Mouse (Mus musculus): ENCODE measurements around the gene Ranbp3l. TPM values are rescaled to one million over a fixed set of nuclear protein-coding genes. Genes with fewer than 3 reads are reported as not detected.
A peak's percentile ranks its signal among the peaks of the same experiment; 100 is the strongest.

Gene Ranbp3l
- polyA plus RNA-seq (2015; fragmentation: Nextera tagmentation; extraction: Ambion mirVana), result 7.6 and 7.9 TPM in 2 replicates

DNA sequence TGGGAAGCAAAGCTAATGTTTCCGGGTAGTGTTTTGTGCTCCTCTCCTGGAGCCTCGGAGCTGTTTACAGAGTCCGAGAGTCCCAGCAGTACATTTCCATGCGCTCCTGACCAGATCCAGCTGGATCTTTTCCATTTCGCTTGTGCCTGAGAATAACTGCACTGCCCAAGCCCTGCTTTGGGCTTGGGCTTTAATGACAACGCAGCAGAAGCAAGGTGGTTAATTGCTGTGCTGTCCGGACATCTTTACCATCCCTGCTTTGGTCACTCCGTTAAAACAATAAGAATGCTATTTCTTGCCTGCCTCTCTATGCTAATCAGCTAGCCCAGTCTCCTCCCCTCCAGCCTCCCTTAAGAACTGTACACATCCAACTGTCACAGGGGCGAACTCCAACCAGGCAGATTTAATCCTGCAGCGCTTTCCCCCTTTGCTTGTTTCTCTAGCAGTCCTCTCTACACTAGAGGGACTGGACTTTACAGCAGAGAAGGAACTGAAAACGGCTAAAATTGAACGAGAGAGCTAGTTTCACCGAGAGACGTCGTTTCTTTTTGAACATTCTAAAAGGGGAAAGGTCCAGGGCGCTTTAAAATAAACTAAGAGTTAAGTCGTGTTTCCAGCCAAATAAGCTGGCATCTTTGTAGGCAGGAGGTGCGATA is at the start of gene Ranbp3l:
Gene Ranbp3l (plus strand): TSS at position 377 of the 656 bp plus-strand sequence.
- Histone ChIP-seq H3K36me3 (no peaks in the 10 kb centered on the region), H3K27ac (replicated peaks) (no peak within 1 kb of the TSS), H3K4me3 (no peak within 1 kb of the TSS), H3K9me3 (no peaks in the 10 kb centered on the region), H3K9ac (no peak within 1 kb of the TSS), H3K4me1 (replicated peaks) (no peaks in the 10 kb centered on the region), H3K4me2 (peak within 1 kb of the TSS; percentile 33), H3K27me3 (no peaks in the 10 kb centered on the region)
- 68% methylated on average over 18 of the region's 18 CpGs for WGBS
- no peak for ATAC-seq (ENCODE audit: low read depth)

DNA sequence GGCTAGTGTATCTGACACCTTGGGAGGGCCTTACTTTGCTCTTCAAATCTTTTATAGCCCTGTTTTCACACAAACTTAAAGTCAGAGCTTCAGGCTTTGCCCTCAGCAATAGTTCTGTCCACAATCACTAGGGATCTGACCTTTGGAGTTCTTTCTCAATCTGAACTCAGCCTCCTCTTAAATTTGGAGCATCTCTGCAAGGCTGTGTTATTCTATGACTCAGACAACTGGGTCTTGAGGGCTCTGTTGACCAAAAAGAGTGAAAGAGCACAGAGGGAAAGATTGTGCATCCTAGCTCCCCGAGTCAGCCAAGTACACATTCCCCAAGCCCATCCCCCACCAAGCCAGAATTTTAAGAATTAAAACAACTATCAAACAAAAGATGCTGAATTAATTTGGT is 37.7 kb upstream of the Ranbp3l start:
- Histone ChIP-seq H3K9me3 (no peaks in the 10 kb centered on the region), H3K27ac (replicated peaks) (no peak overlapping the region), H3K27me3 (no peaks in the 10 kb centered on the region), H3K36me3 (no peaks in the 10 kb centered on the region), H3K4me1 (replicated peaks) (no peaks in the 10 kb centered on the region), H3K4me2 (no peak overlapping the region), H3K4me3 (no peak overlapping the region), H3K9ac (no peak overlapping the region)
- no peak for ATAC-seq (ENCODE audit: low read depth)
- 93% methylated on average over 1 of the region's 1 CpGs for WGBS

DNA sequence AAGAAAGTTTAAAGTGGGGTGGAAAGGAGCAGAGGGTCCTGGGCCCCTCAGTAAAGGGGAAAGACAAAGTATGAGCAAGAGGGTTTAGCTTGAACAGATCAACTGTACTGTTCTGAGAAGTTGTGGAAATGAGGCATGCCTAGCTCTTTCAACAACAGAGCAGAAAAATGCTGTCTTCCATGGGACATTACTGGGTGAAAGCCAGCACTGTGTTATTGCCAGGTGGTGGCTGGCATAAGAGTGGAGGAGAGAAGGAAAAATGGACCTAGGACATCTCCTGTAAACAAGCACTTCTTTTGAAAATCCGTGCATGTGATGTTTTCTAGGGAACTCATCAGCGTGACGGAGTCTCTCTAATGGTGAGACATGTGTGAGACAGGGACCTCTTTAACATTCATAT is 30.8 kb upstream of the Ranbp3l start:
- 84% methylated on average over 3 of the region's 3 CpGs for WGBS
- no peak for ATAC-seq (ENCODE audit: low read depth)
- H3K27ac ChIP-seq (replicated peaks), result no peak overlapping the region
- H3K4me1 ChIP-seq (replicated peaks), result no peaks in the 10 kb centered on the region
- no peak overlapping the region for H3K9ac ChIP-seq
- H3K4me2 ChIP-seq, result no peak overlapping the region
- no peaks in the 10 kb centered on the region for H3K36me3 ChIP-seq
- H3K9me3 ChIP-seq, result no peaks in the 10 kb centered on the region
- no peak overlapping the region for H3K4me3 ChIP-seq
- H3K27me3 ChIP-seq, result no peaks in the 10 kb centered on the region

DNA sequence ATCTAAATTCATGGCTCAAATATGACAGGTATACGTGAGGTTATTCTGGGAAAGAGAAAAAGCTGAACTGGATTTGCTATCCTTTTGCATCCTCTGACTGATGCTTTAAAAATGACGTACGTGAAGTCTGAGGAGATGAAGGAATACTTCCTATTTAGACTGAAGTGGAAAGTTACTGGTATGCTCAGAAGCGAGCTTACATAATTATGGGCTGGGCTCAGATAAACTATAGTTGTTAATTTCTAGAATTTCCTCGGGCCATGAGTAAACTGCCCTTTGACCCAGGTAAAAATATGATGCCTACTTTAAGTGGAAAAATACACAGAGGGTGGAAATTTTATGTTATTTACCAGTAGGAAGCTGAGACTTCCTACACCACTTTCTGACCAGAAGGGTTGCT is 26.9 kb upstream of the Ranbp3l start:
- no peak for ATAC-seq (ENCODE audit: low read depth)
- H3K4me3 ChIP-seq, result no peak overlapping the region
- no peak overlapping the region for H3K9ac ChIP-seq
- no peaks in the 10 kb centered on the region for H3K4me1 ChIP-seq (replicated peaks)
- no peaks in the 10 kb centered on the region for H3K27me3 ChIP-seq
- 89% methylated on average over 5 of the region's 5 CpGs for WGBS
- H3K9me3 ChIP-seq, result no peaks in the 10 kb centered on the region
- H3K4me2 ChIP-seq, result no peak overlapping the region
- no peak overlapping the region for H3K27ac ChIP-seq (replicated peaks)
- H3K36me3 ChIP-seq, result no peaks in the 10 kb centered on the region

DNA sequence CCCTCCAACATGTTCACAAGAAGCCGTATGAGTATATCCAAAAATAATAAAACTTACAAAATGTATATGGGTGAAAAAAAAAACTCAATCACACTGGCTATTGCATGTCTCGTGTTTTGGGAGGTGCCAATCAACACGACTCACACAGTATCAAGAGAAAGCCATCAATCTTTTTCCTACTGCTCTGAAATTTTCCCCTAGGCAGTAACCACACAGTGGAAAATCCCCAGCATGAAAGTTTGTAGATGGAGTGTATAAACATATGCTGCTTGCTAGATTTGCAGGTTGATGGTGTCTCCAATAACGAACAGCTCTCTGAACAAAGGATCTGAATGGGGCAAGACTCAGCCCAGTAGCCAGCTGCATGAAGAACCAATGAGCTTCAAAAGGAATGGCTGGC is 16.9 kb upstream of the Ranbp3l start:
- H3K4me3 ChIP-seq, result no peak overlapping the region
- H3K4me1 ChIP-seq (replicated peaks), result no peaks in the 10 kb centered on the region
- H3K27ac ChIP-seq (replicated peaks), result no peak overlapping the region
- no peaks in the 10 kb centered on the region for H3K9me3 ChIP-seq
- no peaks in the 10 kb centered on the region for H3K36me3 ChIP-seq
- H3K4me2 ChIP-seq, result no peak overlapping the region
- no peaks in the 10 kb centered on the region for H3K27me3 ChIP-seq
- WGBS, result 78% methylated on average over 4 of the region's 4 CpGs
- no peak overlapping the region for H3K9ac ChIP-seq
- no peak for ATAC-seq (ENCODE audit: low read depth)

DNA sequence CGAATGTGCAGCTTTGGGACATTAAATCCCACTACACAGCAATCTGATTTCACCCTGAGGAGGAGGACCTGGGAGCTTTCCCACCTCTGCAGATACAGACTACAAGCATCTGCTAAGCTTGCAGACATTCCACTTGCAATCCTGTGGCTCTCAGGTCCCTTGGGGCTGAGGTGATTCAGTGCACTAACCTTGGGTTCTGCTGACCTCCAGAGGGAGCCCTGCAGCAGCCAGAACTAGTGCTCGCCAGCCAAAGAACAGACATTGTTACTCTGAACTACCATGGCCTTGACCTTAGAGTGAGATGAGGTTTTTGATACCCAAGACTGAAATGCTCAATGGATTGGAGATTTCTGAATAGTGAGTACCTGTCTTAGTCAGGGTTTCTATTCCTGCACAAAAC is 4.4 kb upstream of the Ranbp3l start:
- Histone ChIP-seq H3K27me3 (no peaks in the 10 kb centered on the region), H3K27ac (replicated peaks) (no peak overlapping the region), H3K36me3 (no peaks in the 10 kb centered on the region), H3K4me2 (no peak overlapping the region), H3K4me3 (no peak overlapping the region), H3K9ac (no peak overlapping the region), H3K9me3 (no peaks in the 10 kb centered on the region), H3K4me1 (replicated peaks) (no peaks in the 10 kb centered on the region)
- 67% methylated on average over 2 of the region's 2 CpGs for WGBS
- ATAC-seq (ENCODE audit: low read depth), result no peak

DNA sequence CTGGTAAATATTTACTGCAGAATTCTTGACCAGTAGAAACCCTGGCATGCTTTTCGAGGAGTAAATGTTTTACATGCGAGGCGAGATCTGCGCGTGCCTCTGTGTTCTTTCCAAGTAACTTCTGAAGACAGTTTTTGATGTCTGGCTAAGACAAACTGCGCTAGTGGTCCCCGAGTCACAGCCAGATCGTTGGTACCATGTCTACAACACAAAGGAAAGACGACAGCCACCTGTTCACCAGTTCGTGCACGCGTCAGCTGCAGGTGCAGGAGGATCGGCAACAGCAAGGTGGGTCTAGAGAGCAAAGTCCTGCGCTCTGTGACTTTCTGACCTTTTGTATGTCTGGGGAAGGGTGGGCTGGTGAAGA is 463 bp downstream of the Ranbp3l start:
- WGBS, result 87% methylated on average over 14 of the region's 14 CpGs
- no peaks in the 10 kb centered on the region for H3K9me3 ChIP-seq
- no peaks in the 10 kb centered on the region for H3K27me3 ChIP-seq
- H3K36me3 ChIP-seq, result no peaks in the 10 kb centered on the region
- H3K4me1 ChIP-seq (replicated peaks), result no peaks in the 10 kb centered on the region
- H3K9ac ChIP-seq, result no peak overlapping the region
- no peak for ATAC-seq (ENCODE audit: low read depth)
- no peak overlapping the region for H3K27ac ChIP-seq (replicated peaks)
- peak overlapping the region; percentile 33; the same call in 1 of the 2 replicates for H3K4me2 ChIP-seq
- H3K4me3 ChIP-seq, result no peak overlapping the region

DNA sequence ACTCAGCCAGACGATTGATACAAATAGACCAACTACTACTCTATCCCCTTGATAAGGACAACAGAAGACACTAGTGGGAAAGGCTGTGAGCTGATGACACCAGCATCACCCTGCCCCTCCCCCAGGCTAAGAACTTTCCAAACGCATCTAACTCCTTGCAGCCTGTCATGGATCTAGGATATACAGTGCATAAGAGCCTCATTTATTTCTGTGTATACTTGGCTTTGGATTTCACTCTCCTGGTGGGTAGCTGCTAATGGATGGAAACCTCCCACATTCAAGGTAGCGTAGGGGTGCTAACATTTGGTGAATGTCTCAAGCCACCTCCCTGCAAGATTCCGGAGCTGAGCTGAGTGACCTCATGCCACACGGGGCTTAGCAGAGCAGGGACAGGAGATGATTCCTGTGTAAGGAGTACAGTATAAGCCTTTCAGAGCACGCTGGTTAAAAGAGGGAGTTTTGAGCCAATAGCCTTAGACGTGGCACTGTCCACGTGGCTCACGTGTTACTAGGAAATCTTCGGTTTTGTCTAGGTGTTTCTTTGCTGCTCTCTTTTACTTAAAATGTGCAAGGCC is 1.4 kb downstream of the Ranbp3l start:
- Histone ChIP-seq H3K27me3 (no peaks in the 10 kb centered on the region), H3K27ac (replicated peaks) (no peak overlapping the region), H3K4me1 (replicated peaks) (no peaks in the 10 kb centered on the region), H3K4me2 (no peak overlapping the region), H3K9ac (no peak overlapping the region), H3K4me3 (no peak overlapping the region), H3K9me3 (no peaks in the 10 kb centered on the region), H3K36me3 (no peaks in the 10 kb centered on the region)
- ATAC-seq (ENCODE audit: low read depth), result no peak
- 88% methylated on average over 10 of the region's 10 CpGs for WGBS

DNA sequence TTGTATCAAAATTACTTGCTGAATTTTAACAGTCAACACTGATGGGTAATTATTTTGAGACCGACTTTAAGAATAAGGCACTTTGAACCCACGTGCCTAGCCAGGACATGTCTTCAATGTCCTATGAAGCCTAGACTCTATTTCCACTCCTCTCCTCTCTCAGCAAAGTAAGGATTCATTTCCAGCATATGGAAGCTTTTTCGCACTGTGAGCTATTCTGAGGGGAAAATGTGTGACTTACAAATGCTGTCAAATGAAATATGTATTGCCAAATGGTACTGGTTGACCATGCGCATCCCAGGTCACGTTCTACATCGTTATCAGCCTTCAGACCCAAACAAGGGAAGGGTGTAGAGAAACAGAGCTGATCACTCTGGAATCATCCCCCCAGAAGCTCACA is 23.5 kb downstream of the Ranbp3l start:
- no peak overlapping the region for H3K4me2 ChIP-seq
- H3K27me3 ChIP-seq, result no peaks in the 10 kb centered on the region
- whole genome bisulfite sequencing, result 92% methylated on average over 6 of the region's 6 CpGs
- no peak overlapping the region for H3K27ac ChIP-seq (replicated peaks)
- H3K9ac ChIP-seq, result no peak overlapping the region
- no peak overlapping the region for H3K4me3 ChIP-seq
- no peaks in the 10 kb centered on the region for H3K36me3 ChIP-seq
- no peaks in the 10 kb centered on the region for H3K9me3 ChIP-seq
- ATAC-seq (ENCODE audit: low read depth), result no peak
- no peaks in the 10 kb centered on the region; the same call in 1 of the 2 replicates for H3K4me1 ChIP-seq (replicated peaks)

DNA sequence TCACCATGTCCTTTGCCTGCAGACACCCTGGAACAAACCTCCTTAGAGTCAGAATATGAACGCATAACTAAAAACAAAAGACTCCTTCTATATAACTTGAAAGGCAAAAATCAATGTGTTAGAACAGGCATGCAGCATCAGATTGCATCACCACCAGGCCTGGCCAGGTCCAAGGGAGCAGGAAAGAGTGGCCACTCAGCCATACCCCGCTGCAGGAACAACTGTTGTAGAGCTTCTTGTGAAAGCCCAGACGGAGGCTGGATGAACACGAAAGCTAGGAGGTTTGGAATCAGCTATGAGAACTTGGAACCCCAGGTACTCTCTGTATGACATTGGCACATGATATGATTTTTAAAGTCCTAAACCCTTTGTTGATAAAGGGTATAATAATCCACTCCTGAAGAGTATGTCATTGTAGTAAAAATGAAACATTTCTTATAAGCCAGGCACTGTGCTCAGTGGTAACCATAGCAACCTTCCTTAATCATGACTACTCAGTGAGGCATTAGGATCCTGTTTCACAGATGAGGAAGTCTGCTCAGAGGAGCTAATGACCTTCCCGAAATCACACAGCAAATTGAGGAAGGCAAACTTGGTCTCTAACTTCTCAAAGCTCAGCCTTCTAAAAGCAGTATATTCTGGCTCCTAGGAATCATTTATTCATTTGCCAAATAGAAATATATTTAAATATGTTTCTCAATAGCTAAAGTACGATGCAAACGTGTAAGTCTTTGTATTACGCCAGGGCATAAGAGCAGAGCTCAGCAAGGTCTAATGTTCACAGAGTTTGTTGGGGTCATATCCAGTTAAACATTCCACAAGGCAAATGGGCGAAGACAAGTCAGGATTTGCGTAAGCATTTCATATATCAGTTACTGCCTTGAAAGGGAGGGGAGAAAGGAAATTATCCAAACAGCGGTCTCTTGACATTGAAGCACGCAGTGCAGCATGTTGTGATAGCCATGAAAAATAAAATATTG is 24.4 kb downstream of the Ranbp3l start:
- no peaks in the 10 kb centered on the region for H3K36me3 ChIP-seq
- H3K9ac ChIP-seq, result no peak overlapping the region
- no peak overlapping the region for H3K27ac ChIP-seq (replicated peaks)
- WGBS, result 84% methylated on average over 12 of the region's 12 CpGs
- no peak for ATAC-seq (ENCODE audit: low read depth)
- H3K4me2 ChIP-seq, result no peak overlapping the region
- H3K4me3 ChIP-seq, result no peak overlapping the region
- no peaks in the 10 kb centered on the region; the same call in 1 of the 2 replicates for H3K4me1 ChIP-seq (replicated peaks)
- H3K9me3 ChIP-seq, result no peaks in the 10 kb centered on the region
- no peaks in the 10 kb centered on the region for H3K27me3 ChIP-seq

DNA sequence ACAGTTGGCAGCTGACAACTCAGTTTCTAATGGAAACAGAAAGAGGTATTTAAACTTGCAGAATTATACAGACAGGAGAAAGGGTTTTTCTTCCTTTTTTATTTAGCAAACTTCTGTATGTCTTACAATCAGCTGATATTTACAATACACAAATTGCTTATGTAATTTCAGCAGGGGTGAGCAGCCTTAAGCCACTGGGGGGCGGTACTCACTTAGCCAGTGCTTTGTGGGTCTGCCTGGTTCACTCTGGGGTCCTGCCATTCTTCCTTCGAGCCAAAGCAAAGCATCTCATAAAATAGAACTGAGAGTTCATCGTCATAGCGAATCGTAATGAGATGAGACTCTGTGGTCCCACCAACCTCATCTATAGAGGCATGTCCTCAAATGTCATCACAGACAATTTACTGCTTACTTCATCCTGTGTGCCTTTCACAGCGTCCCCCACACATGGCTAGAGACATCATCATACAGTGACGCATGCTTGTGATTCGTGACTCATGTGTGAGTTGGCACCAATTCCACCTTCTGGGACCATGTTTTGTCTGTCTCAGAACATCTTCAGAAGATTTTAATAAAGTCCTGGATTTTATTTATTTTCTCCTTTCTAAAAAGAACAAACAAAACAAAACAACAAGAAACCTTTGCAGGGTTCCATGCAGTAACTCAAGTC is 27.0 kb downstream of the Ranbp3l start:
- H3K4me3 ChIP-seq, result no peak overlapping the region
- no peak overlapping the region for H3K4me2 ChIP-seq
- H3K36me3 ChIP-seq, result no peaks in the 10 kb centered on the region
- H3K9me3 ChIP-seq, result no peaks in the 10 kb centered on the region
- WGBS, result 71% methylated on average over 8 of the region's 8 CpGs
- H3K27me3 ChIP-seq, result no peaks in the 10 kb centered on the region
- H3K27ac ChIP-seq (replicated peaks), result no peak overlapping the region
- no peak for ATAC-seq (ENCODE audit: low read depth)
- H3K4me1 ChIP-seq (replicated peaks), result no peaks in the 10 kb centered on the region; the same call in 1 of the 2 replicates
- no peak overlapping the region for H3K9ac ChIP-seq

DNA sequence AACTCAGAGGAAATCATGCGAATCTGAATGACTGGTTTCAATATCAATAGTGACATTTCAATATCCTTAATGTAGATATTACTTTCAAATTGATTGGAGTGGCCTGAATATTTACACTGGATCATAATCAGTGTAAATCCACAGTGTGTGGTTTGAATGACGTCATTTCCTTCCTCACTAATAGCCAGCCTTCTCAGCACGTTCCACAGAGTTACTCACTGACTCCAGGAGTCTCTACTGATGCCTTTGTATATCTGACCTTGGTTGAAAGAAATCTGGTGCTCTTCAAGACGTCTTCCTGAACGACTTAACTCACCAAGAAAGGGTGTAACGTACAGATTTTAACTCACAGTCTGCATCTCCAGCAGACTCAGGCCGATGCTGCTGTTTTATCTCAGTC is 27.7 kb downstream of the Ranbp3l start:
- Histone ChIP-seq H3K27me3 (no peaks in the 10 kb centered on the region), H3K4me3 (no peak overlapping the region), H3K27ac (replicated peaks) (no peak overlapping the region), H3K4me2 (no peak overlapping the region), H3K4me1 (replicated peaks) (no peaks in the 10 kb centered on the region; the same call in 1 of the 2 replicates), H3K36me3 (no peaks in the 10 kb centered on the region), H3K9ac (no peak overlapping the region), H3K9me3 (no peaks in the 10 kb centered on the region)
- WGBS, result 78% methylated on average over 7 of the region's 7 CpGs
- ATAC-seq (ENCODE audit: low read depth), result no peak
